Mouse (Mus musculus) MEL (cell line): ENCODE measurements around the gene Flad1. TPM values are rescaled to one million over a fixed set of nuclear protein-coding genes. Genes with fewer than 3 reads are reported as not detected.
A peak's percentile ranks its signal among the peaks of the same experiment; 100 is the strongest.

Experiments used
- DNase-seq: peaks from one replicate; pipeline ENCODE4 v3.0.0; 2011; ENCODE audit warnings: low read depth, low spot score
- H3K27ac ChIP-seq: 2 replicates; pipeline ENCODE4 v1.5.1; 2012; ENCODE audit warnings: low read depth, mild to moderate bottlenecking, control low read depth, low read length, moderate library complexity; ENCODE audit not compliant: control insufficient read depth
- H3K27me3 ChIP-seq, 2 experiments: fragments of 150-350 bp in 1 of 2; sonication (generic) in 1 of 2; 2 replicates each; pipeline ENCODE4 v1.6.1; 2012; ENCODE audit warnings: low read length in 2 of 2, mild to moderate bottlenecking in 2 of 2, improper control_type of control experiment in 1 of 2, moderate library complexity in 1 of 2; ENCODE audit not compliant: insufficient read depth in 2 of 2, control insufficient read depth in 1 of 2
- H3K36me3 ChIP-seq, 2 experiments: 2 replicates each; pipeline ENCODE4 v1.6.1; 2012 to 2014; ENCODE audit warnings: low read length in 2 of 2, improper control_type of control experiment in 1 of 2, inconsistent platforms in 1 of 2, mild to moderate bottlenecking in 1 of 2; ENCODE audit not compliant: insufficient read depth in 2 of 2, control insufficient read depth in 1 of 2
- H3K4me1 ChIP-seq, 2 experiments: fragments of 150-350 bp in 1 of 2; sonication (generic) in 1 of 2; 2 replicates each; pipeline ENCODE4 v1.6.1; 2012; ENCODE audit warnings: low read length in 2 of 2, improper control_type of control experiment in 1 of 2, mild to moderate bottlenecking in 1 of 2; ENCODE audit not compliant: insufficient read depth in 2 of 2, control insufficient read depth in 1 of 2
- H3K4me3 ChIP-seq, 2 experiments: fragments of 150-350 bp in 1 of 2; sonication (generic) in 1 of 2; 2 replicates each; pipeline ENCODE4 v1.5.1; 2012; ENCODE audit warnings: low read depth in 2 of 2, low read length in 2 of 2, mild to moderate bottlenecking in 2 of 2, moderate library complexity in 2 of 2, control low read depth in 1 of 2, improper control_type of control experiment in 1 of 2; ENCODE audit not compliant: control insufficient read depth in 1 of 2, insufficient read depth in 1 of 2
- H3K79me2 ChIP-seq: 2 replicates; pipeline ENCODE4 v1.6.1; 2012; ENCODE audit warnings: mild to moderate bottlenecking, low read length, moderate library complexity; ENCODE audit not compliant: control insufficient read depth, poor library complexity, insufficient read depth
- H3K9ac ChIP-seq: 2 replicates; pipeline ENCODE4 v1.6.1; 2012; ENCODE audit warnings: low read depth, mild to moderate bottlenecking, control low read depth, low read length, moderate library complexity; ENCODE audit not compliant: control insufficient read depth, poor library complexity, severe bottlenecking
- H3K9me3 ChIP-seq: fragments of 150-350 bp; sonication (generic); replicated peaks from 2 replicates; pipeline ENCODE4 v1.6.1; 2012; ENCODE audit warnings: mild to moderate bottlenecking, low read length, improper control_type of control experiment, moderate library complexity; ENCODE audit not compliant: insufficient read depth
- CHD2 ChIP-seq: IDR thresholded peaks from 2 replicates; pipeline ENCODE4 v1.6.1; 2011; ENCODE audit warnings: low read length, improper control_type of control experiment
- CTCF ChIP-seq, 3 experiments: IDR thresholded peaks in 2 of 3; conservative IDR thresholded peaks in 1 of 3; 2 replicates each; pipeline ENCODE4 v1.5.1; 2011 to 2012; ENCODE audit warnings: low read length in 3 of 3, low read depth in 2 of 3, mild to moderate bottlenecking in 2 of 3, improper control_type of control experiment in 1 of 3, inconsistent platforms in 1 of 3, mixed read lengths in 1 of 3, moderate library complexity in 1 of 3; ENCODE audit not compliant: control insufficient read depth in 1 of 3, insufficient read depth in 1 of 3, poor library complexity in 1 of 3, severe bottlenecking in 1 of 3
- ELF1 ChIP-seq: IDR thresholded peaks from 2 replicates; pipeline ENCODE4 v1.6.1; 2014; ENCODE audit warnings: low read depth, mild to moderate bottlenecking, inconsistent platforms, low read length, improper control_type of control experiment, moderate library complexity
- GABPA ChIP-seq: IDR thresholded peaks from 2 replicates; pipeline ENCODE4 v1.6.1; 2012; ENCODE audit warnings: low read depth, mild to moderate bottlenecking, inconsistent platforms, low read length, improper control_type of control experiment, moderate library complexity
- GATA1 ChIP-seq: IDR thresholded peaks from 2 replicates; pipeline ENCODE4 v1.6.1; 2011; ENCODE audit warnings: low read depth, low read length, improper control_type of control experiment
- HCFC1 ChIP-seq: IDR thresholded peaks from 2 replicates; pipeline ENCODE4 v1.6.1; 2012; ENCODE audit warnings: low read depth, mild to moderate bottlenecking, inconsistent platforms, low read length, improper control_type of control experiment, moderate library complexity
- KAT2A ChIP-seq: conservative IDR thresholded peaks from 2 replicates; pipeline ENCODE4 v1.6.1; 2012; ENCODE audit warnings: low read depth, low read length, improper control_type of control experiment, inconsistent platforms
- MAFK ChIP-seq: IDR thresholded peaks from 2 replicates; pipeline ENCODE4 v1.6.1; 2011; ENCODE audit warnings: low read depth, mild to moderate bottlenecking, low read length, improper control_type of control experiment, borderline replicate concordance
- MAX ChIP-seq: IDR thresholded peaks from 2 replicates; pipeline ENCODE4 v1.6.1; 2011; ENCODE audit warnings: low read length, improper control_type of control experiment
- MEF2A ChIP-seq: IDR thresholded peaks from 2 replicates; pipeline ENCODE4 v1.6.1; 2014; ENCODE audit warnings: low read depth, mild to moderate bottlenecking, inconsistent platforms, low read length, improper control_type of control experiment; ENCODE audit not compliant: poor library complexity, insufficient replicate concordance, severe bottlenecking; ENCODE audit errors: extremely low read depth
- MYB ChIP-seq: IDR thresholded peaks from 2 replicates; pipeline ENCODE4 v1.6.1; 2011; ENCODE audit warnings: mild to moderate bottlenecking, low read depth, low read length, improper control_type of control experiment
- NRF1 ChIP-seq: IDR thresholded peaks from 2 replicates; pipeline ENCODE4 v1.6.1; 2014; ENCODE audit warnings: low read depth, mild to moderate bottlenecking, inconsistent platforms, low read length, improper control_type of control experiment, moderate library complexity; ENCODE audit not compliant: poor library complexity, insufficient read depth, severe bottlenecking
- POLR2A ChIP-seq, 2 experiments: IDR thresholded peaks; 2 replicates each; pipeline ENCODE4 v1.6.1; 2011 to 2012; ENCODE audit warnings: low read length in 2 of 2, mild to moderate bottlenecking in 2 of 2, control low read depth in 1 of 2, improper control_type of control experiment in 1 of 2, low read depth in 1 of 2, moderate library complexity in 1 of 2; ENCODE audit not compliant: control insufficient read depth in 1 of 2, insufficient read depth in 1 of 2, poor library complexity in 1 of 2
- POLR2AphosphoS2 ChIP-seq: IDR thresholded peaks from 2 replicates; pipeline ENCODE4 v1.6.1; 2011; ENCODE audit warnings: low read length, improper control_type of control experiment
- RAD21 ChIP-seq: IDR thresholded peaks from 2 replicates; pipeline ENCODE4 v1.6.1; 2011; ENCODE audit warnings: mild to moderate bottlenecking, low read depth, low read length, improper control_type of control experiment
- RCOR1 ChIP-seq: IDR thresholded peaks from 2 replicates; pipeline ENCODE4 v1.6.1; 2012; ENCODE audit warnings: low read depth, mild to moderate bottlenecking, inconsistent platforms, low read length, improper control_type of control experiment
- SMC3 ChIP-seq: IDR thresholded peaks from 2 replicates; pipeline ENCODE4 v1.6.1; 2011; ENCODE audit warnings: low read depth, low read length, improper control_type of control experiment
- TAL1 ChIP-seq: IDR thresholded peaks from 2 replicates; pipeline ENCODE4 v1.6.1; 2012; ENCODE audit warnings: mild to moderate bottlenecking, inconsistent platforms, low read length, moderate library complexity, mixed read lengths
- TCF12 ChIP-seq: IDR thresholded peaks from 2 replicates; pipeline ENCODE4 v1.6.1; 2014; ENCODE audit warnings: low read depth, mild to moderate bottlenecking, inconsistent platforms, low read length, improper control_type of control experiment, moderate library complexity
- UBTF ChIP-seq: IDR thresholded peaks from 2 replicates; pipeline ENCODE4 v1.6.1; 2012; ENCODE audit warnings: low read depth, mild to moderate bottlenecking, inconsistent platforms, low read length, improper control_type of control experiment, moderate library complexity, borderline replicate concordance; ENCODE audit not compliant: insufficient read depth
- USF1 ChIP-seq: IDR thresholded peaks from 2 replicates; pipeline ENCODE4 v1.6.1; 2014; ENCODE audit warnings: low read depth, mild to moderate bottlenecking, inconsistent platforms, low read length, improper control_type of control experiment, moderate library complexity
- USF2 ChIP-seq, 2 experiments: IDR thresholded peaks; 2 replicates each; pipeline ENCODE4 v1.6.1; 2011 to 2012; ENCODE audit warnings: improper control_type of control experiment in 2 of 2, low read length in 2 of 2, borderline replicate concordance in 1 of 2, inconsistent platforms in 1 of 2, low read depth in 1 of 2, mild to moderate bottlenecking in 1 of 2; ENCODE audit not compliant: insufficient read depth in 1 of 2
- ZKSCAN1 ChIP-seq: IDR thresholded peaks from 2 replicates; pipeline ENCODE4 v1.6.1; 2012; ENCODE audit warnings: low read depth, mild to moderate bottlenecking, inconsistent platforms, low read length, improper control_type of control experiment, moderate library complexity
- ZMIZ1 ChIP-seq: IDR thresholded peaks from 2 replicates; pipeline ENCODE4 v1.6.1; 2012; ENCODE audit warnings: low read depth, mild to moderate bottlenecking, inconsistent platforms, low read length, improper control_type of control experiment, moderate library complexity
- polyA plus RNA-seq, 2 experiments: library from polyadenylated mRNA; stranded (reverse) in 1 of 2; unstranded in 1 of 2; fragments of >175 nt in 1 of 2; fragments of >200 nt in 1 of 2; gene quantifications; 2 replicates each; pipeline versions ENCODE4 v1.2.1 to v1.2.4; 2012; ENCODE audit warnings: low replicate concordance in 2 of 2, low read depth in 1 of 2; ENCODE audit not compliant: insufficient read length in 2 of 2, insufficient read depth in 1 of 2, missing spikeins in 1 of 2
- total RNA-seq: library from RNA; depleted of rRNA; stranded (reverse); fragments of 300-350 nt; gene quantifications from 2 replicates; pipeline ENCODE4 v1.2.3, GENCODE M21; 2012

The Flad1 gene
- total and polyA plus RNA-seq, 3 experiments: 42.9 to 54.2 TPM; not detected in 1

DNA sequence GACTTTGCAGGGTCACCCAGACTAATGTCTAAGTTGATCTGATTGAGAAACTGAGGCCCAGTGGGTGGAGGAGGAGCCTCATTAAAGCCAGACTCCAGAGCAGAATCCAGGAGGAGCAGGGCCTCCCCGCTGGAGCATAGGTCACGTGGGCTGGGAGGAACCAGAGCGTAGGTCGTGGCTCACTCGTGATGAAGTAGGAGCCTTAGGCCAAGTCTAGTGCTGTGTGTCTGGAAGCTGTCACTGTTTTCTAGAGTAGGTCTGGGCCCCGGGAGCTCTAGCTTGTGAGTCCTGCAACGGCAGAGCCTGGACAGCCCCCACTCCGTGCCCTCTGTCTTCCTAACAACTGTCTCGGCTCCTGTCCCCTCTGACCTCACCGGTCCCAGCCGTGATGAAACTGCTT is 44.3 kb downstream of the Flad1 start:
- H3K9ac ChIP-seq: no peak overlapping the region
- no peaks in the 10 kb centered on the region for H3K79me2 ChIP-seq
- TF ChIP-seq NRF1: no peak
- TF ChIP-seq USF1: 0 out of 2 replicates have a peak, but pooled peaks have one; percentile 21
- TF ChIP-seq, all 39 proteins: peak for 1
- Histone ChIP-seq H3K4me3 (no peak overlapping the region), H3K36me3 (no peaks in the 10 kb centered on the region), H3K27ac (no peak overlapping the region), H3K4me1 (no peaks in the 10 kb centered on the region), H3K27me3 (peaks cover 14 to 19% of the 10 kb centered on the region in 2 experiments), H3K9me3 (no peaks in the 10 kb centered on the region)
- DNase-seq: no peak

DNA sequence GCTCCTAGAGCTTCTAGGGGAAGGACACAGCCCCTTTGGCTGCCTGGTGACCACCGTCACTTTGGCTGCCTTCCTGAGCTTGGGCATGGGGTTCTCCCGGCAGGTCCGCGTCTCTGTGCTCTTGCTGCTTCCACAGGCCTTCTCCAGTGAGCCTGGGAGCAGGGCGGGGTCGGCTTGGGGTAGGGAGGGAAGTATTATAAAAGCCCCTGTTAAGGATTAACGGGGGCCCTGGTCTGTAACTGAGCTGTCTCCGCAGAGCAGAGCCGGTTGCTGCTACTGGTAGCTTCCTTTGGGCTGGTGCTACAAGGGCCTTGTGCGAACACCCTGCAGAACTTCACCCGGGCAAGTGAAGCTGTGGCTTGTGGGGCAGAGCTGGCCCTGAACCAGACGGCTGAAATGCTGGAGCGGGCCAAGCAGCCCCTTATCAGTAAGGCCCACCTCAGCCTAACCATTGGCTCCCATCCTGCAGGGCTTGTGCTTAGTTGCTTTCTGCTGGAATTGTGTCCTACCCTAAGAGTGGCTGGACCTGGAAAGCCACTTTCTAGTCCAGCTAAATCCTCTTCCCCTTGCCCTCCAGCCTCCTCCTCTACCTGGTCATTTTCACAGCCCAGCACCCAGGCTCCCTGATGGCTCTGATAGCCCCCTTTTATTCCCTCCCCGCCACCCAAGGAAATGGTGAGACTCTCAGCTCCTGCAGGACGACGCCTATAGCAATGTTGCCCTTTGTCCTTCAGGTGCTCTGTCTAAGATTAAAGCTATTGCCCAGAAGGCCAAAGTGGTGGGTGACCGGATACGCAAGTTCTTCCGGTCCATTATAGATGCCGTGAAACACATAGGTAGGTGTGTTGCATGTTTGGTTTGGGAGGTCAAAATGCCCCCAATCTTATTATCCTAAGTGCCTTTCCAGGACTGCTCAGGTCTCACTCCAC is 45.9 kb downstream of the Flad1 start:
- Histone ChIP-seq H3K79me2 (no peaks in the 10 kb centered on the region), H3K36me3 (no peaks in the 10 kb centered on the region), H3K4me1 (no peaks in the 10 kb centered on the region)
- no peak for DNase-seq
- TF ChIP-seq TCF12 (no peak), MAFK (no peak), POLR2AphosphoS2 (no peak), MAX (no peak), KAT2A (no peak), CHD2 (no peak), CTCF (IDR thresholded peaks at IDR 0.05 in 2 of 3, conservative IDR thresholded peaks at IDR 0.05 in 1 of 3; ENCODE audit: control insufficient read depth in 1 of 3, insufficient read depth in 1 of 3, low read depth in 2 of 3, low read length in 3 of 3, poor library complexity in 1 of 3, severe bottlenecking in 1 of 3) (no peak)
- TF ChIP-seq, all 39 proteins: peak for 0
- H3K27me3 ChIP-seq: peaks cover 14 to 19% of the 10 kb centered on the region in 2 experiments
- no peak overlapping the region for H3K9ac ChIP-seq
- no peak overlapping the region for H3K4me3 ChIP-seq
- H3K9me3 ChIP-seq: no peaks in the 10 kb centered on the region
- H3K27ac ChIP-seq: no peak overlapping the region

GRCm38 (mm10) chr3:89365153-89365485 is 46.6 kb downstream of the Flad1 start, which contains the start of gene Dcst1:
TSS of gene Dcst1 (minus strand) at chr3:89365253.
- H3K27ac ChIP-seq: no peak within 1 kb of the TSS
- TF ChIP-seq USF2 (IDR thresholded peaks at IDR 0.05; ENCODE audit: borderline replicate concordance in 1 of 2, insufficient read depth in 1 of 2, low read depth in 1 of 2, low read length in 2 of 2) (no peak), POLR2AphosphoS2 (no peak), GABPA (no peak), MEF2A (no peak), TAL1 (no peak), GATA1 (no peak), SMC3 (no peak), POLR2A (IDR thresholded peaks at IDR 0.05; ENCODE audit: control insufficient read depth in 1 of 2, insufficient read depth in 1 of 2, low read depth in 1 of 2, low read length in 2 of 2, poor library complexity in 1 of 2) (no peak), ELF1 (no peak), MAX (no peak), ZMIZ1 (no peak), HCFC1 (no peak), RAD21 (no peak), TCF12 (no peak), RCOR1 (no peak), MYB (no peak), ZKSCAN1 (no peak), UBTF (no peak)

More at GRCm38 (mm10) chr3:89365153-89365485, 46.6 kb downstream of the Flad1 start, which contains the start of gene Dcst1:
- DNase-seq: no peak
- peaks cover 0 to 1% of the 10 kb centered on the region in 2 experiments; a peak in 2 of 4 replicates for H3K4me1 ChIP-seq
- H3K27me3 ChIP-seq: peaks cover 14 to 19% of the 10 kb centered on the region in 2 experiments
- no peak within 1 kb of the TSS for H3K4me3 ChIP-seq
- no peaks in the 10 kb centered on the region for H3K79me2 ChIP-seq
- peaks cover 0 to under 1% of the 10 kb centered on the region in 2 experiments; a peak in 2 of 4 replicates for H3K36me3 ChIP-seq
- no peaks in the 10 kb centered on the region for H3K9me3 ChIP-seq
- no peak within 1 kb of the TSS for H3K9ac ChIP-seq
